Mouse (Mus musculus): ENCODE measurements at regions not wholly inside any gene's neighbourhood (a gene's known extent, or its start where the extent isn't known, plus 50 kb on each side); places are given as distances from the start of the nearest gene placed in this dataset.

DNA sequence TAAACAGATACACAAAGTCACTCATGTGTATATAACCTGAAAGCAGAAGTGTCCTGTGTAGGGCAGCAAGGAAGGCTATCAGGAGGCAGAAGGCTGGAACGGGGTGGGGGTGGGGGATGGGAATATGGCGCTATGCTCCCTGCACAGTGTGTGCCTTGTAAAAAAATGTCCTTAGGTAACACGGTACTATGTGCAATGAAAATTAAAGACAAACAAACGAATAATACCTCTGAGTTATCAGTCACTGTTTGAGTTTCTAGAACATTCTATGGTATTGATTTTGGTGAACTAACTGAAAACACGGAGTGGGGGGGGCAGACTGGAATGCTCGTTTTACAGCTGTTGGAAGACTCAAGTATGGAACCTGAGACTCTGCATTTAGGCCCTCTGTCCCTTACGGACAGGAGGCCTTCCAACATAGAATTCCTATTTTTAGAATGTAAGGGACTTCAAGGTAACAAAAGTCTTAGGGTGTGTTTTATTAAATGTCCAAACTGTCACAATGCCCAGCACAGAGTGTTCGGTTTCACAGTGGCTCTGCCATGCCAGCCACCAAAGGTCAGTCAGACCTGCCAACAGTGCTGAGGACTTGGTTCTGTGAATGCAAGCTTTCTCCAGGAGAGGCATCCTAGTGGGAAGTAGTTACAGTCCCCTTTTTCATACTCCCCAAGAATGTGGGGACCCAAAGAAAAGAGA is 240.6 kb downstream of the Ano6 start:
- DNase-seq = no peak

DNA sequence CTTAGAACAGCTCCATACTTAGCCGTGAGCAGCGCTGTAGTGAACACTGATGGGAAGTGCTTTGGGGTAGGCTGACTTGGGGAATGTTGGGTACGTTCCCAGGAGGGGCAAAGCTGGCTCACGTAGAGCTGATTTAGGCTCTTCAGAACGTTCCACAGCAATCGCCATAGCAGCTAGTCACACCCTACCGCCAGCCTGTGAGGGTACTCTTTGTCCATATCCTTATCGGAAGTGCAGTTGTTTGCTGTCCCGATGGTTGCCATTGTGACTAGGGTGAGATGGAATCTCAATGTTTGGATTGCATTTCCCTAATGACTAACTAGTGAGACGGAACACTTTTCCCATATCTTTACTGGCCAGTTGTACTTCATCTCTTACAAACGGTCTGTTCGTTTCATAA is 244.6 kb downstream of the Ano6 start:
- peak; percentile 54 for DNase-seq

DNA sequence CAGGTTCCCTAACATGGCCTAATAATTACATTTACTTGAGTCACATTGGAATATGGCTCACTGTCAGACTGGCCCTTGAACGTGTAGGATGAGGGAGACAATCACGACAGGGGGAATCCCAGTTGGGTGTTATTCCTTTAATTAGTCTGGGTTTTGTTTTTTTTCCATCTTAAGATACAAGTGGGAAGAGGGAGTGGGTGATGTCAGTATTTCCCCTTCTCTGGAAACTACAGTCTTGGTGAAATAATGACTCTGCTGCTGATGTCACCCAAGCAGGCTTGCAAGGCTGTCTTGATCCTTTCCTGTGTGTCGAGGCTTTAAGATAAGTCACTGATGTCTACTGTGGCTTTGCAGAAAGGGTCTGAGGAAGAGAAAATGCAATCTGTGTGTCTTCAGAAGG is 241.8 kb upstream of the Arid2 start:
- no peak for DNase-seq

DNA sequence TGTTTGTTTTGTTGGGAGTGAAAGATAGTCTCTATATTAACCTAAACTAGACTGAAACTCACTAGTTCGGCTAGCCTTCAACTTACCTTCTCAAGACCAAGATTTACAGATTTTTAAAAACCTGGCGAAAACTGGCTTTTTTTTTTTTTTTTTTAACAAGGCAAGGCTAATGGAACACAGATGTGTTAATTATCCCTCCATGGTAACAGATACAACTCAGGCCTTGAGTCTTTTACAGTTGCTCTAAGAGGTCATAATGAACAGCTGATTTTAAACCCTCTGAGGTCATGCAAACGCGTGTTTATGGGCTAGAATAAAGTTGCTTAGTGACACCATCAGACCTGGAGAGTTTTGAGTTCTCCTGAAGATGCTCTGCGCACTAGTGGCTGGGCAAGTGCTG is 240.7 kb upstream of the Arid2 start:
- no peak for DNase-seq

DNA sequence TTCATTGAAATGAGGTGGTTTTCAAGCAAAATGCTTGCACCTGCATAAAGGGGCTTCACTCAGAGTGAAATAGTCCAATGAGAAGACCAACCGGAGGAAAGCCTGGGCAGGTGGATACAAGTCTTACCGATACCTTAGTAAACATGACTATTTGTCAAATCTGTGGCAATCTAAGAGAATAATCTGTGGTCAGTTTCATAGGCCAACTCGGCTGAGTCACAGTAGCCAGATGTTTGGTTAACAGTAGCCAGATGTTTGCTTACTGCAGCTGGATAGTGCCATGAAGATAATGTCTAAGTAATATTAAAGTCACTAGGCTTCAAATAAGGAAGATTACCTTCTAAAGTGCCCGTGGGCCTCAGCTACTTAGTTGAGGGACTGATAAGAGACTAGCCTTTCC is 236.9 kb upstream of the Arid2 start:
- no peak for DNase-seq

DNA sequence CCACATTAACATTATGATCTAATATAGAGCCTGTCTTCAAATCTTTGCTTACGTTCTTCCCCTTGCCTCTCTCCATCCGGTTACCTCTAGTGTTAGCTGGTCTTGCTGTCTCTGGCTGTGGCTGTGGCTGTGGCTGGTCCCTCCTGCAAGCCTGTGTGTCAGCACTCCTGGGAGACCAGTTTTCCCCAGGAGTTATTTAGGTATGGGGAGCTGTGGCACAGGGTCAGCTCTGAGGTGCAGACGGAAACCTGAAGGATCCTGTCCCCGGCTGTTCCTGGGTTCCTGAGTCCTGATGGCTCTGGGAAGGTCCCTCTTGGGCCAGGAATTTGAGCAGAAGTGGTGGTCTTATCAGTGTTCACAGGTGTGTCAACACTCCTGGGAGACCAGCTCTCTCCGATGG is 234.7 kb upstream of the Arid2 start:
- no peak for DNase-seq

DNA sequence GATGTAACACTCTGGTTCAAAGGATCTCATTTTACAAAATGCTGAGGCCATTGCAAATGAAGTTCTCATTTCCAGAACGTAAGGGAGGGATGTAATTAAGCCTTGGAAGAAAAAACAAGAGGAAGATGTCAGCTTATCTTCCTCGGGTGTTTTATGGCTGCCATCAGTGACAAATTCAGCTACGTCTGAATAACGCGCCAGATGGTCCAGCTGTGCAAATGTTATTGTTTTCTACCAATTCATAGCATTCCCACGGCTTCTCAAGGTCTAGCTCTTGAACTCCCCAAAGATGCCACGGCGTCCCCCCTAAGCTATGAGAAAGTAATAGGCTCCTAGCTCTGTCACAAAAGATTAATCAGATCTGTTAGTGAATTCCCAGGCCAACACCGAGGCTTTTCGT is 232.0 kb upstream of the Arid2 start:
- DNase-seq = no peak

DNA sequence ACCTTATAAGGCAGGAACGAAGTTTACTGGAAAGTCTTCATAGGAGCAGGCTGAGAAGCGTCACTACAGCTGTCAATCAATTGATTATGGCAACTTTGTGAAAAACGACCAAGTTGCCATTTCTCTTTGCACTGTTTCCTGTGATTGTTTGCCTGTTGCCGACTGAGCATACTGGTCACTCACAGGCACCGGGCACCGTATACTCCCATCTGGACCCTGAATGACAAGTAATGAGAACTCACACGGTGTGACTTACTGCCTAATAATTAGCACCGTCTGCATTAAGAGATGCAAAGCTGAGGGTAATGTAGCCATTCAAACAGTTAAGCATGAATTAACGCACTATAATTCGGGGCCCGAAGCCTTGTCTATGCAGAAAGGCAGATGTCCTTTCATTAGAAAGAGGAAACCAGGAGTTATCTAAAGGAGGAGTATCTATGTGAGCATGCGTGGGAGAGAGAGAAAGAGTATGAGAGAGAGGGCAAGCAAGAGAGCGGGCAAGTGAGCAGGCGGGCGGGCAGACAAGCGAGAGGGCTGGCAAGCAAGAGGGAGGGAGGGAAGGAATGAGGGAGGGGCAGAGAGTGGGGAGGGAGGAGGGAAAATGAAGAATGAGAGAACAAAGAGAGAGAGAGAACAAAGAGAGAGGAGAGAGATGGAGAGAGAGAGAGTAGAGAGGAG is 231.4 kb upstream of the Arid2 start:
- DNase-seq = no peak

DNA sequence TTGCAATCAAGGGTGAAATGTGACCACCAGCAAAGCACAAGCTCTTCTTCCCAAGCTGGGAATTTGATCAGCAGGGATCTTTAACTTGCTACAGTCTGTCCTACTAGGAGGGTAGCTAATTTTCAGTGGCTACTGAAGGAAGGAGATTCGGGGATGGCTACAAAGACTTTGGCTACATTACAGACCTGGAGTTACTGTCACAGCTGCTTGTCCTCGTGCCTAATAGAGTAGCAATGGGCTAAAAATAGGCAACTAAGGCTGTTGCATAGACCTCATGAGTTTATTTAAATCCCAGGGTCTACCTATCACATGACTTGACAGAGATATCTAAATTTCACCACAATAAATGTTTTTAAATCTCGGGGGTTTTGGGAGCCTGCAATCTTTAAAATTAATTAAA is 227.7 kb upstream of the Arid2 start:
- no peak for DNase-seq

DNA sequence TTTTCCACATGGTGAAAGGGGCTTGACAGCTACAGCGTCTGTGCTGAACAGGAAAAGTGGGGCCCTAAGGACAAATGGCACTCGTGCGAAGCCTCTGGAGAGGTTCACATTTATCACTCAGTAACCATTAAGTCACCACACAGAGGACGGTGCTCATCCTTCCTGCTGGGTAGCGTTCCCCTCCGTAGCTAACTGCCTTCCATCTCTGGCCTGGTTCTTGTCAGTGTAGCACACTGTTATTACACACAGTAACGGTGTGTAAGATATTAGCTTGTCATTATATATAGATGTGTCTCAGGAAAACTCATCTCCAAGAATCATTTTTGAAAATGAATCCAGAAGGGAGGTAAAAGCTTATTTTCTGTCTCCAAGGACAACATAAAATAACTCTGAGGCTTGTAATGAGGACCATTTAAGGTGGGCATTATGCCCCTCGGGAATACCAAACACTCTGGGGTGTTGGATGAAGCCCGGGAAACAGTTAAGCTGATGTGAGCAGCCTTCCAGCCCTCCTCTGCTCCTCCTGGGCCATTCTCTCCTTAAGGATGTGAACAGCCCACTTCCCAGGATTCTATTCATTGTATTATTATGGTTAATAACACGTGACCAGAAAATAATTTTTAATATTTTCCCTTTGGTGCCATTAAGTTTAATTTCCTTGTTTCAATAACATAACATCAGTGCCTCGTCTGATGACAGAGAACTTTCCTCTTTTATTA is 222.7 kb upstream of the Arid2 start:
- DNase-seq = no peak

DNA sequence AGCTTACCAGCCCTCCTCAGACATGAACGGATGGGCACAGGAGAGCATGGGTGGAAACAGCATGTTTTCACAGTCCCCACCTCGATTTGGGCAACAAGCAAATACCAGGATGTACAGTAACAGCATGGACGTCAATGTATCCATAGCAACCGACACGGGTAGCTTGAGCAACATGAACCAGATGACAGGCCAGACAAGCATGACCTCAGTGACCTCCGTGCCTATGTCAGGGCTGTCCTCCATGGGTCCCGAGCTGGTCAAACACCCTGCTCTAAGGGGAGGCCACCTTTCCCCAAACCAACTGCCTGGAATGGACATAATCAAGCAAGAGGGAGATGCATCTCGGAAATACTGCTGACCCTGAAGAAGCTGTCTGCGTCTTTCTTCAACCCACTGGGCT is 211.7 kb upstream of the Arid2 start:
- DNase-seq = no peak

DNA sequence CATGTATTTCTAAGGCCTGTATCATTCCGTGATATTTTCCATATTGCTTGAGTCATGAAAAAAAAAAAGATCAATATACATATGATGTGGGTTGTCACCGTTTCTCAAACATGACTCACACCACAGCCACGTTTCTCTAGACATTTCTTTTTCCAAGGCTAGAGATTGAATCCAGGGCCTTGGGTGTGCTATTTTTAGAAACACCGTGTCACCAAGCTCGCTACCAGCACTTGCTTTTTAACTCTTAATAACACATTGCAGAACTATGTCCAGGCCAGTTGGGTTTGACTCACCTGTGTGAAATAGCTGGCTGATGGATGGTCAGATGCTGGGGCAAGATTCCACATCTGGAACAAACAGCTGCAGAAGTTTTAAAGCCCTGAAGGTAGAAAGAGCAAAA is 209.6 kb upstream of the Arid2 start:
- DNase-seq = no peak

DNA sequence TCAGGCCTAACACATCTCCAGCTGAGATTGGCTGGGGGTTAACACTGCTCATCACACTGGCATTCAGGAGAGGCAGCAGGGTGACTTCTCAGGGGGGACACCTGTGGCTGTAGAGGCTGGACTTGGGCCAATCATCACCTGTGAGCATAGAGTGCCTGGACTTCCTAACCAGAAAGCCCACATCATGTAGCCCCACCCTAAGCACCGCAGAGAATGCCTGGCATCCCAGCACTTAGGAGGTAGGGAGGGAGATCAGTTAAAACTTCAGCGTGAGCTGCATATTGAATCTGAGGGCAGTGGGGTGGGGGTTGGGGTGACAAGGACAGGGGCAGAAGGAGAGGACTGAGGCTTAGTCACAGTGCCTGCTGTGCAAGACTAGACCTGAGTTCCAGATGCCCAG is 208.7 kb upstream of the Arid2 start:
- DNase-seq = no peak

DNA sequence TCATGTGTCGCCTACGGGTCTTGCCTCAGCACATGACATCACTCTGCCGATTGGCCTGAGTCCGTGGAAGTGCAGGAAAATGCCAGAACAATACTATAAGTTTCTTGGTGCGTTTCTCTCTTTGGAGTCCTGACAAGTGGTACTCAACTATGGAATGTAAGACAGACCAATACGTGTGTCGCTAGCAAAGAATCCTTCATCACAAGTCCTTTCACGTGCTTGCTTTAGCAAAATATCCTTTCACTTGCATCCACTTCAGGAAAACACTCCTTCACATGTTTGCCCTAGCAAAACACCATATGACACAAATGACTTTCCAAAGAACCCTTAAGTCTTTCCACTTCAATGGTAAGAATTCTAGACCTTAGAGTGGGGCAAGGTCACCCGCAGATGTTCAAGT is 197.6 kb upstream of the Arid2 start:
- peak; percentile 11 for DNase-seq

DNA sequence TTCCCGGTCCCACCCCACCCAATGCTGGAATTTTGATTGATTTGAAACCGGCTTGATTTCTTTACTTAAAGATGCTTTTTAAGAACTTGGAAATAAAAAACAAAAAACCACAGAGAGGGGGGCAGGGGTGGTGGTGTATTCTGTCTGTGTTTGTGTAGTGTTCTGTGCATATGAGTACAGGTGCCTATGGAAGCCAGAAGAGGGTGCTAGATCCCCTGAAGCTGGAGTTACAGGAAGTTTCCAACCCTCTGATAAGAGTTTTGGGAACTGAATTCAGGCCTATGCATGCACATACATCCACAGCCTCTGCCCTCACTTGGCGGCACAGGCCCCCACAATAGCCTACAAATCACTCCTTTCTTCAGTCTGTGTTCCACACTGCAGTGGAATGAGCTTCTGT is 190.9 kb upstream of the Arid2 start:
- DNase-seq = no peak

DNA sequence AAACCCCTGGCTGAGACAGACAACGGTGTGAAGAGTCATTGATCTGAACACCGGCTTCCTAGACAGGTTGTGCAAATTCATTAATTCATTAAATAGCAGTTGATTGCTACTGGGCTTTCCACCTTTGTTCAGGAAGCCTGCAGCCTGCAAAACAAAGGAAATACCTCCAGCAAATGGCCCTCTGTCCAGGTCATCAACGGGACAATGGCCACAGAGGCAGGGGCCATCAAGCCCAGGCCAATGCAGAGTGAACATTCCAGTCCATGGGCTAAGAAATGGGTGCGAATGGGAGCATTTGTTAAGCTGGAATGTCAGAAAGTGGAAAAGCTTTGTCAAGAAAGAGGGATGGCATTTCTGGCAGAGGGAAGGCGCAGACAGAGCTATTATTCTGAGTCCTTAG is 188.5 kb upstream of the Arid2 start:
- DNase-seq = no peak

DNA sequence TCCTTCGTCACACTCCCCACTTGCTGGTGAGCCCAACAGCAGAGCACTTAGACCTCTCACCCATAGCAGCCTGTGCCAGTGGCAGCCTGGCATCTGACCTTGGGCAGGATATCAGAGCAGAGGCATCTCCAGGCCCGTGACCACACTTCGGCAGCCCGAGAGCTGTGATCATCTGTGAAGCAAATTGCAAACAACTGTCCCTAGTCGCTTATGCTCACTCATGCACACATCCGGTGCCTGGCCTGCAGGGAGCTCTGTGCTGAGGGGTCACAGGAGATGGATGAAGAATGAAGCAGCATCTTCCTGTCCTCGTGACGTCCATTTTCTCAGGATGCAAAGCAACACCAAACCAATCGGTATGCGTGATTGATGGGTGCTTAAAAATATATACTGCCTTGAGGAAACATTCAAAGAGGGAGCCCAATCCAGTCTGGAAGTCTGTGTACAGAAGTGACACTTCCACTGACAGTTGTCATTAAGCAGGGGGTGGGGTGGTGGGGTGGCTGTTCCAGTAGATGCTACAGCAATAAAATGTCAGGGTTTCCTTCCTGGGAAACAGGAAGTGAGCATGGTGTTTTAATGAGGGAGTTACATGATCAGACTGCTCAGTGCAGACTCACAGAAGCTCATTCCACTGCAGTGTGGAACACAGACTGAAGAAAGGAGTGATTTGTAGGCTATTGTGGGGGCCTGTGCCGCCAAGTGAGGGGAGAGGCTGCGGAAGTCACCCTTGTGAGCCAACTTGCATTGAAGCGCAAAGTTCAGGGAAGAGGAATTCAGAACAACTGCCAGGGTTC is 187.3 kb upstream of the Arid2 start:
- DNase-seq = peak; percentile 17

DNA sequence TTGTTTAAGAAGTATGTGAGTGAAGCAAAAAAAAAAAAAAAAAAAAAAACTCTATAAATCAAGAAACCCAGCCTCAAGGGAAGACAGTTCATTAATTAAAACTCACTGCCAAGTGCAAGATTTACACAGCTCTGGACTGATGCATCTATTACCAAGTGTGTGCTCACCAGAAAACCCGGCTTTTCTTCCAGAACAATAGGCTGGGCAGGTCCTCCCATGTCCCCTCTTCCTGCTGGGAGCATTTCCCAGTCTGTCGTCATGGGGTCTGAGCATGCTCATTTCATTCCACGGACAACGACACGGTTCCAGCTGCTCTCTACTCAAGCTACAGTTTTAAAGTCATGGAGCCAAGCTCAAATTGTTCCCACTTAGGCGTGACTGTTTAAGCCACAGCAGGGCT is 183.6 kb upstream of the Arid2 start:
- peak; percentile 64 for DNase-seq

DNA sequence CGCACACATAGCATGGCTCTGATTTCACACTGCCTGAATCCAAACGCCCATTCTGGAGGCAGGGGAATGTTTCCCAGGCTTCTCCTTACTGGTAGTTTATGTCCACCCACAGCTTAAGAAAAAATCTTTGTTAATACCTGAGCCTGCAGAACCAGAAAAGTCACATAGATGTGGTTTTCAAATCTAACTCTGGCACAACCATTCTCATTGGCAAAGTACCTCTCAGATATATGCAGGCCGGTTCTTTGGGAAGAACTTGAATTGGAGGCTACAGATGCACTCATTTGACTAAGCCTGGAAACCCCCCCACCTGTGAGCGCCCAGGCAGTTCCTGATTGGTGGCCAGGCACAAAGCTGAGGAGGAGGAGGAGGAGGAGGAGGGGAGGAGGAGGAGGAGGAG is 179.8 kb upstream of the Arid2 start:
- DNase-seq = no peak

DNA sequence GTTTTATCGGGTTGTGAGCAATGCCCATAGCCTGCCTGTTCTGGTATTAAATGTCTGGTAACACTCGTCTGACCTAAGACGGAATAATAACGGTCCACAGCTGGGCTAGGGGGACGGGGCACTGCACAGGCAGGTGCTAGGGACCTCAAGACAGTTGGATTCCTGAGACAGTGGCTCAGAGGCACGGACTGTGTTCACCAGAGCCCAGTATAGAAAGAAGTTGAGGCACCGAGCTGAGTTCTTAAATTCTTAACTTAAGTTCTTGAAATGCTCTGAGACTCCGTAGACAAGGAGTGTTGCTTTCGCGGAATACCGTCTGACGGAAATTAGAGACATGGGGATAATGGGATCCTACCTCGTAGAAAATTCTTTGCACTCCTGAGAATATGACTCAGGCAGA is 174.2 kb upstream of the Arid2 start:
- no peak for DNase-seq

DNA sequence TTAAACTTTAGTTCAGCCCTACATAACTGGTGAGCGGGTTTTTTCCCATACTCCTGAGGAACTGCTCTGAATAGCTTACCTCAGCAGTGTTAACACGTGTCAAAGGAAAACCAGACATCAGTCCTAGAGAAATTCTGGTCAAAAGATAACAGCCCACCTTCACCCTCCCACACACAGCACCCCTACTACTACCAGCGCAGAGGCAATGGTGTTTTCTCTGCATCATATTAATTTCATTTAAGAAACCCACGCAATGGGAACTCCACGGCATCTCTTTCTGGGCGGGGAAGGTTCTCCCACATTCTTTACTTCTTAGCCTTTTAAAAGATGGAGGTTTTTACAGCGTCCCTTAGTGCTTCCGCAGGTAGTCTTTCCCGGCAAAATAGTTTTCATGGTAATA is 172.7 kb upstream of the Arid2 start:
- DNase-seq = no peak

DNA sequence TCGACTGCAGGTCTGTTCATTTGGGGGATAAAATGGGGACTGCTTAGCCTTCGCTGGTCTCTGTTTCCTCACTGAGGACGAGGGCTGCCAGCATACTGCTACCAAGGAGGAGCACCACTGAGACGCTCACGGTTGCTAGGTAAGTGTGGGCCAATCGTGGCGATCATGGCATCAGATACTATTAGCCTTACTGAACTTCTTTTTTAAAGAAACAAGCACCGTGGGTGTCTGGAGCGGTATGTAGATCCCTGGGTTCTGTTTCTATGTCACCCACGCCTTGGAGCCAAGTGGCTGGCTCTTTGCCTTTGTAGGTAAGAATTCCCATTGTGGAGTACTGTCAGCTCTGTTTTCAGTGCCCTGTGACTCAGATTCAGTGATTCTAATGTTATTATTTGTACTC is 172.1 kb upstream of the Arid2 start:
- no peak for DNase-seq

DNA sequence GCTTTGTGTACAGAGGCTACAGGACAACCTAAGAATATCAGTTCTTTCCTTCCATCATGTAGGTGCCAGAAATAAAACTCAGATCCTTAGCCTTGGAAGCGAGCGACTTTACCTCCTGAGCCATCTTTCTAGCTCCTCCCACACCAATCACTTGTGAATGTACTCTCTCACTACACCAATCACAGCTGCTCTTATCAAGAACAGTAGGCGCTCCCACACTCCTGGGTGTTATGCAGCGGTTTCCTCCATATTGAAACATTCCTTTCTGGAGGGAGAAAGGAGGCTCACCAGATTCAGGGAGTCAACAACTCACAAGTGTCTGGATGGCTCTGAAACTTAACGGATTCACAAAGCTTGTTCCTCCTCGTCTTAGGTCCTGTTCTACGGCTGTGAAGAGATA is 168.1 kb upstream of the Arid2 start:
- no peak for DNase-seq

DNA sequence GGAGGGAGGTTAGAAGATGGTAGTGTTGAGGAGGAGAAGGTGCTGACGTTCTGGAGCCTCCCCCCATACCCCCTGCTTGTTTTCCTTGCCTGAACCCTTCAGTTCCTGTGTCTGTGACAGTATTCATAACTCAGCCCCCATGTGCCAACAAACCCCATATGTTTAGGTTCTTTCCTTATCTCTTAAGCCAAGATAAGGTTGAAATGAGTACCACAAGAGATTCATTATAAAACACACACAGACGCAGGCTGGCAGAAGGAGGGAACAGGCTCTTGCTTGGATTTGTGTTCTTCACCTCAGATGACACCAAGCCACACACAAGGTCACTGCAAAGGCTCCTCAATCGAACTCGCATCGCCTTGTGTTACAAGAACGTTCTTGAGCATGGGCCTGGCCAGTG is 162.9 kb upstream of the Arid2 start:
- no peak for DNase-seq

All from lung, postnatal 10 days (tissue).